Mouse (Mus musculus): Measurements from ENCODE around the gene Gm21958.
"Not testable (repeated sequence)": the region's sequence is repeated elsewhere in the genome, so short reads cannot be mapped to it uniquely, and the experiment has no call there.

The Gm21958 gene

DNA sequence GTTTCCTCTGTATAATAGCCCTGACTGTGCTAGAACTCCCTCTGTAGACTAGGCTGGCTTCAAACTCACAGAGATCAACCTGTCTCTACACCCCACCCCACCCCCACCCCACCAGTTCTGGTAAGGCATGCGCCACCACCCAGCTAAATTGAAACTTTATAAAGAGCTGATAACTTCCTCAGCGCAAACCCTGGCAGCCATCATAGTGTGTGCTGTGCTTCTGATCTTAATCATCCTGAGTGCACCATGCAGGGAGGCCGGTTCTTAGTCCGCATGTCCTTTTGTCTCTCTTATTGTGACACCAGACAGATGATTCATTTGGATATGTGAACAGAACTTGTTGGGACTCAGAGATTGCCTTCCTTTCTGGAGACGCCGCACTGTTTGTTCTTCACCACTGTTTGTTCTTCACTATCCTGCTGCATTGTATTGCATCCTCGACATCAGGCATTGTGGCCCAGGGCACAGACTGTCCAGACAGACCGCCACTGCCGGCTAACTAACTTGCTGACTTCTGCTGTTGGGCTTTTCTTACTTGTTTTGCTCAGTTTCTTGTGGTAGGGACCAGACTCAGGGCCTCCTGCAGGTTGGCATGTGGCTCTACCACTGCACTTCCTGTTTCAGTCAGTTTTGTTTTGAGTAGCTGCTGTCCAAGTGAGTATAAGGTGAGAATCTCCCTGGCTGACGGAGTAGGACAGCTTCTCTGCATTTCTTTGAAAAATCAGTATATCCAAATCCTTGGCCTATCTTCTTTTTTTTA lies 9.8 kb upstream of the Gm21958 start:
- peak; percentile 89 for DNase-seq (ENCODE audit: low read depth)

DNA sequence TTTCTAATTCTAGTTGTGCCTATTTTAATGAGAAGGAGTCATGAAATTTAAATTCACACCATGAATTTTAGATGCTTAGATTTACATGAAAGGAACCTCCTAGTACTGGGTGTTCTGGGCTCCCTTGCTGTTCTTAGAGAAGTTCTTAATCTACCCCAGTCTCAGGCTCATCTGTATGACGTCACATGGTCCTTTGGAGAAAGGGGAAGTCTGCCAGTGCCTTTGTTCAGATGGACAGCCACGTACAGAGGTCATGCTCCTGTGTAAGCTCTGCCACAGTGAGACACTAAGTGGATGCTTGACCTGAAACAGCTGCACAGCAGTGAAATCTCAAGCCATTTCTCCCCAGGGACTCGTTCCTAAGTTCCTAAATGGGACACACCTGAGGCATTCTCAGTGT lies 4.8 kb upstream of the Gm21958 start:
- DNase-seq (ENCODE audit: low read depth), result no peak

DNA sequence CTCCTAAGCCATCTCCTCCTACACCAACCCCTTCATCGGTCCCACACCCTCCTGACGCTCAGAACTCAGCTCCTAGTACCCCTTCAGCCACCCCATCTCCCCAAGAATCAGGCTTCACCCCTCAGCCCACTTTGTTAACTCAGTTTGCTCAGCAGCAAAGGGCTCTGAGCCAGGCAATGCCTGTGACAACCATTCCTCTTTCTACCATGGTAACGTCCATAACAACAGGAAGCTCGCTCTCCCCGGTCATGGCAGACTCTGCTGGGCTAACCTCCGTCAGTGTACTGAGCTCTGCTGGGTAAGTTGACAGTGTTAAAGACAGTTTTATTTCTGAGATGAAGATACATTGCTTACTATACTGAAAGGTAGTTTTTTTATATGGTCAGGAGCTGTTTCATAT lies 3.2 kb upstream of the Gm21958 start:
- no peak for DNase-seq (ENCODE audit: low read depth)

DNA sequence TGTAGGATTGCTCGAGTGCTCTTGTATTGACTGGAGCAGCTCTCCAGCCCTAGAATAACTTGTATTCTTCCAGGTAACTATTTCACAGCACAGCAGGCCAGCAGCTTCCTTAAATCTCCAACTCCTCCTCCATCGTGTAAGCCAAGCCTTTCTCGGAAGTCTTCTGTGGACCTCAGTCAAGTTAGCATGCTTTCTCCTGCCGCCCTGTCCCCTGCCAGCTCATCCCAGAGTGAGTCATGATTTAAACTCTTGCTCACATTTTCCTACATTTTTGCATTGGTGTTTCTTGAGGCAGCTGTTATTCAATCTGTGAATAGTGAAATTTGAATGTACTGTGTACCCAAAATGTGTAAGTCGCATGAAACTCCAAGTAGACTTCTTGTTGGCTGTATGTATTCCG lies 1.3 kb upstream of the Gm21958 start:
- no peak for DNase-seq (ENCODE audit: low read depth)

DNA sequence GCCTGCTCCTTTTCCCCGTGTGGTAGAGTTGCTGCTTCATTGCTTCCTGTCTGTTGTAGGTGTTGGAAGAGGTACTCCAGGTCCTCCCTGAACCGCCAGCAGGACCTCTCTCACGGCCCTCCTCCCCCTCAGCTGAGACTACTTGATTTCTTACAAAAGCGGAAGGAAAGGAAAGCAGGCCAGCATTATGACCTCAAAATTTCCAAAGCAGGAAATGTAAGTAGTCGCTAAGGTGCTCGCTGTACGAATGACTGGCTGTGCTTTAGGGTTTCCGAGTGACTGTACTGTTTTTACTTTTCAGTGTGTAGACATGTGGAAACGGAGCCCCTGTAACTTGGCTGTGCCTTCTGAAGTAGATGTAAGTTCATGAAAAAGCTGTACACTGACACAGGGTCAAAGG lies 5.2 kb downstream of the Gm21958 start:
- peak; percentile 82 for DNase-seq (ENCODE audit: low read depth)

DNA sequence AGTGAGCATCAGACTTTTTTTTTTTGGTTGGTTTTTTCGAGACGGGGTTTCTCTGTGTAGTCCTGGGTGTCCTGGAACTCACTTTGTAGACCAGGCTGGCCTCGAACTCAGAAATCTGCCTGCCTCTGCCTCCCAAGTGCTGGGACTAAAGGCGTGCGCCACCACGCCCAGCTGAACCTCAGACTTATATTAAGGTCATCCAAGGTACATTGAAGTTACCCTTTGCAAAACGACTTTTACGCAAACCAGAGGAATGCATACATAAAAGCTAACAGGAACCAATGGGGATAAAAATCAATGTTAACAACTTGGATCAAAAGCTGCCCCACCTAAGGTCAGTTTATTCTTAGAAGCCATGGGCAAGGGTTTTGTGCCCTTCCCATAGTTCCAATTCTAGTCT lies 10.0 kb downstream of the Gm21958 start:
- DNase-seq (ENCODE audit: low read depth), result not testable (repeated sequence)

DNA sequence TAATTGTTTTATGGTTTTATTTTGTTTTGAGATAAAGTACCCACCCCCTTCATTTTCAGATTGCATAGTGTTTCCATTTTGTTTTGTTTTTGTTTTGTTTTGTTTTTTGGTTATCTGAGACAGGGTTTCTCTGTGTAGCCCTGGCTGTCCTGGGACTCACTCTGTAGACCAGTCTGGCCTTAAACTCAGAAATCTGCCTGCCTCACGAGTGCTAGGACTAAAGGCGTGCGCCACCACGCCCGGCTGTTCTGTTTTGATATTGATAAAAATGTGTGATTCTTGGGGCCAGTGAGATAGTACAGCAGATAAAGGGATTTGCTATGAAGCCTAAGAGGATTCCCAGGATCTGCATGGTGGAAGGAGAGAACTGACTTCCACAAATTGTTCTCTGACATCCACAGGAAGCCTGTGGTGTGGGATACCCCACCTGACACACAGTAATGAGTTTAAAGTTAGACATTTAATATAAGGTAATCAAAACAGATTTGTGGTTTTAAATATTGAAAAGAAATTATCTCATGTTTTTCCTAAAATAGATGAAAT lies 14.3 kb downstream of the Gm21958 start:
- no peak for DNase-seq (ENCODE audit: low read depth)

DNA sequence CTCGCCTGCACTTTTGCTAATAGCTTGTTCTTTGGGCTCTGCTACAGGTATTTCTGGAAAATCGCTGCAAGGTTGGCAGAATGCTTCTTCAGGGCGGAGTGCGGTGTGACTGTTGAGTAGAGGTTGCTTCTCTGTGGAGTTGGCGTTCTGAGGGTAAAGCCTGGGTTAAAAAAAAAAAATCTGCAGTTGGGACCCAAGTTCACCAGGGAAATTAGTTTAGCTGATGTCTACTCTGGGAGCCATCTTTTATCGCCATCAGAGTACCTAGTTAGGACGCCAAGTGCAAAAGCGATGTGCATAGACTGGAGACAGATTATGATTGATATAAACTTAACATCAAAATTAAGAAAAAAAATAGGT lies 21.1 kb downstream of the Gm21958 start:
- no peak for DNase-seq (ENCODE audit: low read depth)

DNA sequence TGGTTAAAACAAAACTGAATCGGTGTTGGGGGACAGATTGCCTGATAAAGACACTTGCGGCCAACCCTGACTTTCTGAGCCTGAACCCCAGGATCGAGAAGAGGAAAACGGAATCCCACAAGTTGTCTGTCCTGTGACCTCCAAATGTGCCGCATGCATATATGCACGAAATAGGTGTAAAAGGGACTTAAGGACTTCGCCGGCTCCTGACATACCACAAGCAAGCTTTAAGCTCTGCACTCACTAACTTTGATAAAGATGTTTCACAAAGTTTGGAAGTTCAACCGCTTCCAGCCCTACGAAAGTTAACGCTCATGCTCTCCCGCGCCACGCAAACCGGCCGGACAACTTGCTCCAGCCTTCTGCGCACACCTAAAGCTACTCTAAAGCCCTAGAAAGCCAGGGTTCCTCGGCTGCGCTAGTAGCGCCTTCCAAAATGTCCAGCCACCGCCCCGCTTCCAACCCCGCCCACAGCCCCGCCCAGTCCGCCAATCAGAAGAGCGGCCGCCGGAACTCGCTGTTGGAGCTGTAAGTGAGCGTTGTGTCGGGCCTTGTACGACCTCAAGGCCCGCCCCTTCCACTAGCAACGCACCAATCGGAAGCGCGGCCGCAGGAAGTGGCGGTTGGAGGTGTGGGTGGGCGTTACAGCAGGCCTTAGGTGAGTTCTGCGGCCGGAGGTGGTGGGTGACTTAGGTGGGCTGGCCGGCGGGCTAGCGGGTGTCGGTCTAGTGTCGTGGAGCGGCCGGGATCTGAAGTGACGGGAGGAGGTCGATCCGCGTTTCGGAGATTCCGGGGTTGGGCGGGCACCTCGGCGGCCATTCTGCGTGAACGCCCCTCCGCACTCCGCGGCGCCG lies 21.7 kb downstream of the Gm21958 start, which contains the start of gene Supt20:
Supt20 (plus strand) TSS at position 606 of the 854 bp plus-strand sequence.
- DNase-seq (ENCODE audit: low read depth), result peak; percentile 96

DNA sequence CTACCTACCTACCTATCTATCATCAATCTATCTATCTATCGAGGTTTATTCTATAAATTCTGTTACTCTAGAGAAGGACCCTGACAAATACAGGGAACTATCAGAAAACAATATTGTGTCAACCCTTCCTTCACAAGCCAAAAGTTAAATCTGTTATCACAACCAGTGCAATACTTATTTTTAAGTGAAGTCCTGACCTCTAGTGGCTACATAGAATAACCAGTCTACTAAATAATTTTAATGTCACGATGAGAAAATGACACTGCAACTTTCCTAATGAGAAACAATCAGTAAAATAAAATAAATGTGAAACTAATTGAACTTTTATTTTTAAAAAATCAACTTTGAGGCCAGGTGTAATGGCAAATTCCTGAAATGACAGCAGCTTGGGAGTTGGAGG lies 25.1 kb downstream of the Gm21958 start:
- peak; percentile 55 for DNase-seq (ENCODE audit: low read depth)

DNA sequence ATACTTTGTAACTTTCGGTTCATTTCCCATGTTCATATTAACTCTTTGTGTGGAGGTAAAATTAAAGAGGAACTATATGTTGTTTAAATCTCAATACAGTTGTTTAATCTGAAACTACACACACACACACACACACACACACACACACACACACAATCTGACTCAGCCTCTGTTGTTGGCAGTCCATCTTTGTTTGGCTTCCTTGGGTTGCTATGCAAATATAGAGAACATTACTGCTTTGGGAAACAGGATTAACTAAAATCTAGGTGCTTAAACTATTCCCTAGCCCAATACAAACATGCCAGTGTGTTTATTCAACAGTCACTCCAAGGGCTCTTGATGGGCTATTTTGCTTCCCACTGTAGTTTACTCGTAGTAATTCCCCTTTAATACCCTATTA lies 26.9 kb downstream of the Gm21958 start:
- DNase-seq (ENCODE audit: low read depth), result no peak

DNA sequence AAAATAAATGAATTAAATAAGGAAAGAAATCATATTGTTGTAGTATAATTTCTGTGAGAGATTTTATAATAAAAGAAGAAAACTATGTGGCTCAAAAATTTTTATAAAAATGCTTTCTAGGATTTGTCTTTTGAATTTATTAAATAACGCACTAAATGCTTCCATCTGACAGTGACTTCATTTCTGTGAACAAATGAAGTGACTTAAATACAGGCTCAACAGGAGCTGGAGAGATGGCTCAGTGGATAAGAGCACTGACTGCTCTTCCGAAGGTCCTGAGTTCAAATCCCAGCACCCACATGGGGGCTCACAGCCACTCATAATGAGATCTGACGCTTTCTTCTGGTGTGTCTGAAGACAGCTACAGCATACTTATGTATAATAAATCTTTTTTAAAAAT lies 29.0 kb downstream of the Gm21958 start:
- no peak for DNase-seq (ENCODE audit: low read depth)

DNA sequence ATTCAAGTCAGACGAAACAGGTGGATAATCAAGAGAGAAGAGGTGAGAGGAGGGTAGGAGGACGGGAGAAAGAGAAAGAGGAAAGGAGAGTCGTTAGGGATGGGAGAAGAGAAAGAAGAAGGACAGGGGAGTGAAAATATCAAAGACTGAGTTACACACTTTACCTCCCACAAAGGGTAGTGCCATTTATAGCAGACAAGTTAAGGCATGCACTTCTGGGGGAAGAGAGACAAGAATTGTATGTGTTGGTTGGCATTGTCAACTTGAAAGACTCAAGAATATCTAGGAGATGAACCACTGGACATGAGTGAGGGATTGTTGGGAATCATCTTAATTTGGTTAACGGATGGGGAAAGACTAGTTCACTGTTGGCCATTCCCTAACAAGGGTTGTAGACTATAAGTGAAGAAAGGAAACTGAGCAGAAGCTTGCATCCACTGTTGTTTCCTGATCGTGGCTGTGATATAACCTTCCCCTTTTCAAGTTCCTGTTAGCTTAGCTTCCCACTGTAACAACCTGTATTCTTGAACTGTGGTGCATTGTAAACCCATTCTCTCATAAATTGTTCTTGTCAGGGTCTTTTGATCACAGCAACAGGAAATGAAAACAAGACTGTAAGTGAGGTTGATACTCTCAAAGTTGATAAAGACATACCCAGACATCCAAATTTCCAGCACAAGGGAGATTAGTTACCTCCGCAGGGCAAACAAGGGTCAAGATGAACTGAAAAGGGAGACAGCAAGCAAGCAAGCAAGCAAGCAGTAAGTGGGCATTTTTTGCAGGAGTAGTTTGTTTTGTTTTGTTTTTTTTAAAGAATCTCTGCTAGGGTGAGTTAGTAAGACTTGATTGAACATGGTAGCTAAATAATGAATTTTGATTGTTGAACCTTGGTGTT lies 32.6 kb downstream of the Gm21958 start:
- no peak for DNase-seq (ENCODE audit: low read depth)

DNA sequence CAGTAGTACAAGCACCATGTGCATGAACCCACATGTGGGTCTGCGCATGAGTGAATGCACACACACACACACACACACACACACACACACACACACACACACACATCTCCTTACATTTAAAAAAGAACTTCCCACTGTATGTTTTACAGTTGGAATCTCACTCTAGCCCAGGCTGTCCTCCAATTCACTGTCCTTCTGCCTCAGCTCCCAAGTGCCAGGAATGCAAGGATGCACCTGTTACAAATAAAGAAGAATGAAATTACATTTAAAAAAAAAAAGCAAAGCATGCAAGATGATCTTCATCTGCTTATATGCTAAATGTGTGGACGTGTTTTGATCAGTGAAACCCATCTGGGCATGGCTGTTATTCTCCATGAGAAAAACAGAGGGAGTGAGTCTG lies 37.3 kb downstream of the Gm21958 start:
- DNase-seq (ENCODE audit: low read depth), result no peak

DNA sequence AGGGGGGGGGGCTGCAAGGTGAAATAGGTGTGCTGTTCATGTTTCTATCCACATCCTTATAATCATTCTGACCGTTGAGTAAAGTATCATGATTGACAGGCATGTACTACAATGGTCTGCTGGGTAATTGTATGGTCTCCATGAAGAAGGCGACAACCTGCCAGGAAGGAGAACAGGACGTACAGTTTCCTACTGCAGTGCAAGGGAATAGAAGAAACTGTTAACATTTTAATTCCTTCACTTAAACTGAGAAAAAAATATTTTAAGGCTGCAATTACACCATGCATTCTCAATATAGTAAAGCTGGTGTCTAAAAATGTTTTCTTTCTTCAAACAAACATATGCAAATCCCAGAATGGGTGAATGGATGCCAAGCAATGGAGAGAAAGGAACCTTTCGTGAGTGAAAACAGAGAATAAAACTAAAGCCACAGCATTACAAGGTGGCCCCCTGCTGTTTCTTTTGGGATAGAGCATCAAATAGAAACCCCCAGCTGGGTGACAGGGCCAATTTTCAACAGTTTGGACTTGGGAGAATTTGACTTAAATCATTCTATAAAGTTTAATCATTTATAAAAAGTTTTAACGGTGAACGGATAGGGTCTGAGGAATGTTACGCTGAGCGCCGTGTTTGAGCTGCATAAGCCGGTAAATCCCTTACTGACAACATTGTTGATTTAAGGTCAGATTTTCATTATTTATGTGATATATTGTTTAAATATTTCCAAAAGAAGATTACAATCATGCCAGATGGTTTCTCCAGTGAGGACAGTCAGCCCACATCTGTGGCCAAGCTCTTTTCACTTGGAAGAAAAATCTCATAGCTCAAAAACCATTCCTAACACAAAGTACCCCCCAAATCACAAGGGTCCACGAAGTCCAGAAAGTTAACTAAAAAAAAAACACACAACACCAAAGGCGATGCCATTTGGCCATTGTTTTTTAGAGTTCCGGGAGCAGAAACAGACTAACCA lies 41.3 kb downstream of the Gm21958 start:
- DNase-seq (ENCODE audit: low read depth), result peak; percentile 45

DNA sequence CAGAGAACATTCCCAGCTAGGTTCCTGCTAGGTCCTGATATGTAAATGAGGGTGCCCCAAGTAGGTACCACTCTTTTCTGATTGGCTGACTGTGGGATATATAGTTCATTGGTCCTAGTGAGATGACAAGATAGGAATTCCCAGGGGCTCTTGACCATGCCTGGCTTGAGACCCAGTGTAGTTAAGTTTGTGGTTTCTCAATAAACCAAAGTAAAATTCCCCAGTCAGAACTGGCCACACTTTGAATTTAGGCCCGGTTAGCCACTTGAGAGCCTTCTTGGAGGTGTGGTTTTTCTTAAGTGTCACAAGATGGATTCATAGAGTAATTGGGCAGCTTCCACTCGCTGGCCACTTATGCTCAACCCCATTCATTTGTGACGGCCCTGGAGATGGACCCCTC lies 42.0 kb downstream of the Gm21958 start:
- no peak for DNase-seq (ENCODE audit: low read depth)

DNA sequence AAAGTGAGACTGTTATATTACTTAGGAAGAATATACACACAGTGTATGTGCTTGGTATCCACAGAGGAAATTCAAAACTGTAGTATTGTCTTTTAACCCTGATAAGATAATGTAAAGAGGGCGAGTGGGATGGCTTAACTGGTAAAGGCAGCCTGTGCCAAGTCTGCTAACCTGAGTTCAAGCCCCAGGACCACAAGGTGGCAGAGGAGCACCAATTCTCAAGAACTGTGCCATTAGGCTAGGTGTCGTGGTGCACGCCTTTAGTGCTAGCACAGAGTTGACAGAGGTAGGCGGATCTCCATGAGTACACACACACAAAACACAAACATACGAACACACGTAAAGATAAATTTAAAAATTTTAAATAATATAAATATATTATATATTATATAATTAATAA lies 44.6 kb downstream of the Gm21958 start:
- DNase-seq (ENCODE audit: low read depth), result peak; percentile 52

DNA sequence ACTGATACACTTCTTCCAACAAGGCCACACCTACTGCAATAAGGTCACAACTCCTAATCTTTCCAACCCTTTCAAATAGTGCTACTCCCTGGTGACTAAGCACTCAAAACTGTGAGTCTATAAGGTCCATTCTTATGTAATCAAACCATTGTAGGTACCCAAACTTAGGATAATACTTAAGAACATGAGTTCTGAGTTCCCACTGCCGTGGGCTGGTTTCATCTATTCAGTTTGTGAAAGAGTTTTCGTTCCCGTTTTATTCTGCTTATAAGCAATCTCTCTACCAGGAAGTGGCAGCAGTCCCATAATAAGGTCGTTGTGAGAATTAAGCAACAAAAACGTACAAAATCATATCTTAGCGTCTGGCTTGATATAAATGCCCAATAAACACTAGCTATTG lies 45.4 kb downstream of the Gm21958 start:
- no peak for DNase-seq (ENCODE audit: low read depth)

DNA sequence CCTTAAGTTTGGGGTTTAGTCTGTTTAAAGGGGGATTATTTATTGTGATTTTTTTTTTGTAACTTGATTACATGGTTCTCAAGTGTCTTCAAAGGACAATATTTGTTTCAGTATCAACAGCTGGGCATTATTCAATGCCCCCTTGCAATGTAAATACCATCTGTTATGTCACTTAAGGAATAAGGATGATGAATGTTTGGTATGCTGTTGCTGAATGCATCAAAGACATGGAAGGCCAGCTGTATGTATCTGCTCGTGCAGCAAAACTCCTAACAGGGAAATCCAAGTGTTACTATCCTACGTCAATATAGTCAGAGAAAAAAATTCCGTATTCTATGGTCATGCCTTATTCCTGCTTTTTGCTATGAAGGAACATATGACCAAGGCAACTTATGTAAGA lies 46.0 kb downstream of the Gm21958 start:
- no peak for DNase-seq (ENCODE audit: low read depth)

Measured in induced T-regulatory cell, adult 2 months (primary cell).